Mouse (Mus musculus): ENCODE measurements around the gene Snrnp70.
A peak's percentile ranks its signal among the peaks of the same experiment; 100 is the strongest.

The Snrnp70 gene

DNA sequence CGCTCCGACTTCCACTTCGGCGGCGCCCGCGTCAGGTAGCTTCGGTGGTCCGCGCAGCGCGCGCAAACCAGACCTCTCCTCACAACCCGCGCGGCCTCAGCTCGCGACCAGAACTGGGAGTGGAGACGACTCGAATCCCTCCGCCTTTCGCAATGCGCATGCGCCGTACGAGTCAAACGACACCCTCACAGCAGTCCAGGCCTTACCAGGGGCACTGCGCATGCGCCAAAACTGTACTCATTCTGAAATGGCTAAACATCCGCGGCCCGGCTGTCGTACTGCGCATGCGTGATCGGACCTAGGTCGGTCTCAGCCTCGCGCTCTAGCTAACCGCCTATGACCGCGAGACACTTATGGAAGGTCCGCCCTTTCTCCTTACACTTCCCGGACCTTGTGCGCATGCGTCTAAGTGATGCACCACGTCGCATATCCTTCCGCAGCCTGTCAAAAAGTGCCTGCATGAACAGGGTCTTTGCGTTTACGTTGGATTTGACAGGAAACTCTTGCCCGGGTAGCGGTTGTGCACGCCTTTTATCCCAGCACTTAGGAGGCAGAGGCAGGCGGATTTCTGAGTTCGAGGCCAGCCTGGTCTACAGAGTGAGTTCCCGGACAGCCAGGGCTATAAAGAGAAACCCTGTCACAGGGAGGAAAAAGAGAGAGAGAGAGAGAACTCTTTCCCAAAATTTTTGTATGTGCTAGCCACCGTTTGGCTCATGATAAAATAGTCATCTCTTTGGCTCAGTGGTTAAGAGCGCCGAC is at the start of gene Snrnp70:
Gene Snrnp70 (minus strand): TSS at position 165 of the 759 bp plus-strand sequence.
- DNase-seq (ENCODE audit: low spot score in 2 of 2), result peak; percentile 100

DNA sequence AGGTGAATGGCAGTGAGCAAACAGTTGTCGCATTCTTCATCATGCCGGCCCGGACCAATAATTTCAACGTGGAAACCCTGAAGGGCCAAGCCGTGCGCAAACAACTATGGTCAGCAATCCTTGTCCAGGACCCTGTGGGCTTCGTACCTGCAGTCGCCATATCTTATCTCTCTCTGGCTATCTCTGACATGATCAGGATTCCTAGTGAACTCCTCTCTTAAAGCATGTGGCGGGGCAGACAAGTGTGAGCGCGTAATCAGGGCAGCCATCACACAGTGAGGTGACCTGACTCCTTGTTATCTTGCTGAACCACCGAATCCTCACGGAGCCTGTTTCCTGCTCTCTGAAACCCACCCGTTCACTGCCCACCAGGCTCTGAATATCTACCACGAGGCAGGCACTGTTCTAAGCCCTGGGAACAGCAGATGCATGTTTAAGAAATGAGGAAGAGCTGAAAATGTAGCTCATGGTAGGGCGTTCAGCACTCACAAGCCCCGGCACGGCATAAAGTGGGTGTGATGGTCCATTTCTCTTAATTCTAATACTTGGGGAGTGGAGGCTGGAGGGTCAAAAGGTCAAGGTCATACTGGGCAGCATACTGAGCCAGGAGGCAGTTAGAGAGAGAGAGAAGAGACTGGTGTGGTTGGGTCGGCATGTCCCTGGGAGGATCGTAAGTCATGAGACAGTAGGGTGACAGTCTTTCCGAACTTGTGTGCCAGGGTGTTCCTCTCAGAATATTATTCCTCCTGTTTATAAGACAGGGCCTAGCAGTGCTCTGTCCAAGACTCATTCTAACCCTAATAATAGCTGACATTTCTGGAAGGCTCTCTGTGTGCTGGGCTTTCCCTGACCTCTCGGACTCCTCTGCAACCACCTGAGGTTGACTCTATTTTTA is 48.2 kb upstream of the Snrnp70 start:
- DNase-seq (ENCODE audit: low spot score in 2 of 2), result no peak

- no peak for DNase-seq (ENCODE audit: low spot score in 2 of 2)
Observed at GRCm38 (mm10) chr7:45437521-45438276, 42.2 kb upstream of the Snrnp70 start, which contains the start of gene Ruvbl2. Ruvbl2 (minus strand) TSS chr7:45438096.

GRCm38 (mm10) chr7:45437046-45437445 is 41.5 kb upstream of the Snrnp70 start:
- DNase-seq (ENCODE audit: low spot score in 2 of 2), result no peak

DNA sequence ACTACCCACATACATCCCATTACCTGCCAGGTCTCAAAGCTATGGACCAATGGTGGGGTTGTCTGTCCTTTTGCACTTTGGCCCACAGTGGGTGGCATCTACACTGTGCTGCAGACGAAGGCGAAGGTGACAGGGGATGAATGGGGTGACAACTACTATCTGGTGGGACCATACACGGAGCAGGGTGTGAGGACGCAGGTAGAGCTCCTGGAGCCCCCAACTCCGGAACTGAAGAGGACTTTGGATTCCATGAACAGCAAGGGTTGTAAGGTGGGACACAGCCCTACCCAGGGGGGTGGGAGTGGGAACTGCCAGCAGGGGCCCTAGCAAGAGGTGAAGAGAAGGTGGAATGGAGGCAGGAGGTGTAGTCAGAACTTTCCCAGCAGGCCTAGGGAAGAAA is 40.9 kb upstream of the Snrnp70 start:
- no peak for DNase-seq (ENCODE audit: low spot score in 2 of 2)

- DNase-seq (ENCODE audit: low spot score in 2 of 2), result no peak
Observed at GRCm38 (mm10) chr7:45435038-45435437, 39.5 kb upstream of the Snrnp70 start.

GRCm38 (mm10) chr7:45434203-45435015 is 38.9 kb upstream of the Snrnp70 start, which contains the start of gene Gys1:
Gys1 (plus strand) TSS chr7:45434844.
- DNase-seq (ENCODE audit: low spot score in 2 of 2), result peak; percentile 100

DNA sequence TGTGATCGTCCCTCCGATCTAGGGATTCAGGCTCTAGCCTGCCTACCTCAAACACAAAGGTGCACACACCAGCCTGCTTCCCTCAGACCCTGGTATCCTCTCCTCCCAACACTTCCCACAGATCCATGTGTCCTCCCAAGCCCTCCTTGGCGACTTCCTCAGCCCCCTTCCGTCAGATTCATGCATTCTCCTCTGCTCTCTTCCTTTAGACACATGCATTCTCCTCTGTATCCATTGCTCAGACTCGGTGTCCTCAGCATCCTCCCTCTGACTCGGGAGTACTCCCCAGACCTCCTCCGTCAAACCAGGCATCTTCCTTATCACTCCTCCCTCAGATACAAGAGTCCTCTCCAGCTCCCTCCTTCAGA is 38.3 kb upstream of the Snrnp70 start:
- no peak for DNase-seq (ENCODE audit: low spot score in 2 of 2)

GRCm38 (mm10) chr7:45426556-45426955 is 31.0 kb upstream of the Snrnp70 start:
- DNase-seq (ENCODE audit: low spot score in 2 of 2), result no peak

- DNase-seq (ENCODE audit: low spot score in 2 of 2), result no peak
Observed at GRCm38 (mm10) chr7:45421194-45421593, 25.7 kb upstream of the Snrnp70 start.

DNA sequence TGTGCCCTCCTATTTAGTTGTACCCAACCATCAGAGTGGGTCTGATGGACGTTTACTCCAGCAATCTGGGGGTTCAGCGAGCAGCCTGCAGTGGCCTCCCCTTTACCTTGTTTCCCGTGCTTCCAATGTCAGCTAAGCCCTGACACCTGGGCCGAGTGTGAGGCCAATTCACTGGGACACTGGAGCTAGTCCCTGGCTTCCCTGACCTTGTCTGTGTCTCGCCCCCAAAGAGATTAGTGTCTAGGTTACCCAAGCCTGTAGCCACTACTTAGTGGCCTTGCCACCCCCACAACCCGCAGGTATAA is 25.0 kb upstream of the Snrnp70 start, which contains the start of gene Lhb:
Gene Lhb (plus strand): TSS at position 206 of the 305 bp plus-strand sequence.
- no peak for DNase-seq (ENCODE audit: low spot score in 2 of 2)

- no peak for DNase-seq (ENCODE audit: low spot score in 2 of 2)
Observed at GRCm38 (mm10) chr7:45419859-45420614, 24.5 kb upstream of the Snrnp70 start.

DNA sequence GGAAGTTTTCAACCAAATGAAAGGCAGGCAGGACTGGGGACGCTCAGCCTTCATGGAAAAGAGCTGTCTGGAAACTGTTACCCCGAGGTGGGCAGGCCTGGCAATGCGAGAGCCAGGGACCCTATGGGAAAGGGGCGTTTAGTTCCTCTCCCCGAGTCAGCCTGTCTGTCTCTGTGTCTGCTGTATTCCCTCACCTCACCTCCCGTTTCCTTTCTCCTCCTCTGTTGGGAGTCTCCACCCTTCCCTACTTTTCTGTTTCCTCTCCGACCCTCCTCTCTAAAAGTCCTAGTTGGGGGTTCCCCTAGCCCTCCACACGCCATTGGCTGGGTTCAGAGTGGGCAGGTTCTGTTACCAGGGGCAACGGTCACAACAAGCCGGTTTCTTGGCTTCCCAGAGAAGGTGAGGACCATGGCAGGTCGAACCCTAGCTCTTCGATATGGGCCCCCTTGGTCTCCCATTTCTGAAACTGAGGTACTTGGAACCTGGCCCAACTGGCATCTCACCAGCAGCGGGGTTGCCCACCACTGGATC is 22.5 kb upstream of the Snrnp70 start:
- no peak for DNase-seq (ENCODE audit: low spot score in 2 of 2)

- DNase-seq (ENCODE audit: low spot score in 2 of 2), result peak; percentile 35 to 38
Observed at GRCm38 (mm10) chr7:45415636-45416035, 20.1 kb upstream of the Snrnp70 start.

GRCm38 (mm10) chr7:45414740-45415224 is 19.2 kb upstream of the Snrnp70 start:
- DNase-seq (ENCODE audit: low spot score in 2 of 2), result no peak

DNA sequence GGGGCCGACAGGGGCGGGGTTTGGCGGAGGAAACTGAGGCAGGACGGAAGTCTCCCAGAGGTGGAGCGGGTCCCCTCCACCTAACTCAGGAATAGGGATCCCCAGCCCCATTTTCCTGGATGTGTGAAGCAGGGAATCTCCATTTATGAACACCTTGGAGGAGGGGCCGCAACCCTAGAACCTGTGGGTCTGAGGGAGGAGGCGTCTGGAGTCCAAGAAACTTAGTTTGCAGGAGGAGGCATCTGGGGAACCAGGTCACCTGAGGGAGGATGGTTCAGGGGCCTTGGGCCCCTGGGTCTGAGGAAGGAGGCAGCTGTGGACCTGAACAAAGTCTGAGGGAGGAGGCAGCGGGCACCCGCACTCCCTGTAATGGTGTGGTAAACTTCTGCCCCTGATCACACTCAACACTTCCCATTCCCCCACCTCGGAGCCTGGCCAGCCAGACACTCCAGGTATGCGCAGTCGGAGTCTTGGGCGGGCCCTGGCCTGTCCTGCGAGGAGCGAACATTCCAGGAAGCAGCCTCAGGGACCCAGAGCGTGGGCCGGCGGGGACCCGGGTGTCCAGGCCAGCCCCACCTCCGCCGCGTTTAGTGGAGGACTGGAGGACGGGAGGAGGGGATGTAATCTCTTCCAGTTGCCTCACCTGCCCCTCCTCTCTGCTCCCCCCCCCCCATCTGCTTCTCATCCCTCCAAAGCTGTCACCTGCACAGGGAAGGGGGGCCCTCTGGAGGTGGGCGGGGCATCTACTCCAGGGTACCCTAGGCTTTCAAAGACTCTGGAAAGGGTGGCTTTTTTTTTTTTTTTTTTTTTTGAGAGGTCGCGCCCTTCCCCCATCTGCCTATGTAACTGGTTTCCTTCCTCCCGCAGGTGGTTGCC is 18.6 kb upstream of the Snrnp70 start:
- DNase-seq (ENCODE audit: low spot score in 2 of 2), result no peak

- no peak for DNase-seq (ENCODE audit: low spot score in 2 of 2)
Observed at GRCm38 (mm10) chr7:45413113-45413863, 17.7 kb upstream of the Snrnp70 start, which contains the start of gene Ntf5. Ntf5 (plus strand) TSS chr7:45413695.

DNA sequence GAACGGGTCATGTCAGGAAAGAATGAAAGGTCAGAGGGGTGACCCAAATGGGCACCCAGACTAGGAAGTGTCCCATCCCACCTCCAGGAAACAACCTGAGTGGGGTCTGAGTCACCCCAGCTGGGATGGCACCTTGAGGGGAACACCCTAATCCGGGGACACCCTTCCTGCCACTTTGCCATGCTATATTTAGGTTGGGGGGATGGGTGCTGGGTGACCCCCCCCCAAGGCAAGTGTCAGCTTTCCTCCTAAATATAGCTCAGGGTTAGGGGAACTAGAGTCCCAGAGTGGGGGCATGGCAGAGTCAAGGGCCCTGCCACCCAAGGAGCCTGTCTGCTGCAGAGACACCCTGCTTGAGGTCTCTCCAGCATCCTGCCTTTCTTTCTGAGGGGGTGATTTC is 16.9 kb upstream of the Snrnp70 start:
- no peak for DNase-seq (ENCODE audit: low spot score in 2 of 2)

All from frontal cortex, postnatal 36 days (tissue).